30 mouse cellular contexts compared by ENCODE assay signal in genomic region chr10:27114131-27114530, GRCm38 (mm10).
"Had no signal": no experiment of that assay in that cellular context is flagged by ENCODE, and none has a peak within 500 bp of the region (broad histone marks: within the 10 kb centered on the region; RNA-seq: fewer than 3 reads in every experiment).

No protein-coding gene starts in this region.

- H3K4me3 ChIP-seq: heart, embryonic 10.5 days; heart, embryonic 12.5 days; heart, embryonic 13.5 days; heart, embryonic 15.5 days; hindbrain, embryonic 10.5 days; hindbrain, embryonic 12.5 days; hindbrain, embryonic 13.5 days; hindbrain, embryonic 15.5 days; intestine, embryonic 15.5 days; kidney, embryonic 15.5 days; layer of hippocampus, adult 2 months had no signal

- H3K27ac ChIP-seq: heart, embryonic 10.5 days; heart, embryonic 13.5 days; heart, embryonic 15.5 days; hindbrain, embryonic 10.5 days; hindbrain, embryonic 12.5 days; hindbrain, embryonic 13.5 days; hindbrain, embryonic 14.5 days; hindbrain, embryonic 15.5 days; hindbrain, postnatal 0 days; intestine, embryonic 15.5 days; kidney, embryonic 15.5 days; kidney, postnatal 0 days; layer of hippocampus, adult 2 months had no signal

- H3K4me1 ChIP-seq: heart, embryonic 10.5 days; heart, embryonic 12.5 days; heart, embryonic 13.5 days; heart, embryonic 15.5 days; hindbrain, embryonic 10.5 days; hindbrain, embryonic 12.5 days; hindbrain, embryonic 13.5 days; hindbrain, embryonic 15.5 days; intestine, embryonic 15.5 days; kidney, embryonic 15.5 days had no signal

- H3K27me3 ChIP-seq: heart, embryonic 12.5 days; heart, embryonic 13.5 days; heart, embryonic 15.5 days; hindbrain, embryonic 12.5 days; hindbrain, embryonic 13.5 days; hindbrain, embryonic 15.5 days; intestine, embryonic 15.5 days; kidney, embryonic 15.5 days had no signal

- H3K9ac ChIP-seq: heart, embryonic 12.5 days; heart, embryonic 13.5 days; heart, embryonic 15.5 days; hindbrain, embryonic 12.5 days; hindbrain, embryonic 13.5 days; hindbrain, embryonic 14.5 days; hindbrain, embryonic 15.5 days; intestine, embryonic 15.5 days; kidney, embryonic 15.5 days had no signal

- DNase-seq: heart, postnatal 10 days; heart, postnatal 14 days; heart, postnatal 36 days; heart, postnatal 4 days; kidney, adult 11 months; kidney, adult 18-20 months; kidney, adult 2 months; kidney, adult 8-10 months; kidney, adult 9 months; kidney, postnatal 10 days; kidney, postnatal 14 days; kidney, postnatal 25 days; kidney, postnatal 36 days; kidney, postnatal 4 days; layer of hippocampus, adult 9-11 months; layer of hippocampus, postnatal 36 days had no signal

- H3K36me3 ChIP-seq: heart, embryonic 10.5 days; heart, embryonic 12.5 days; heart, embryonic 15.5 days; hindbrain, embryonic 10.5 days; hindbrain, embryonic 12.5 days; hindbrain, embryonic 13.5 days; hindbrain, embryonic 15.5 days; intestine, embryonic 15.5 days; kidney, embryonic 15.5 days had no signal
